Mouse (Mus musculus): ENCODE results near the gene Crebbp.
"Not testable (repeated sequence)": the region's sequence is repeated elsewhere in the genome, so short reads cannot be mapped to it uniquely, and the experiment has no call there.

Crebbp gene

DNA sequence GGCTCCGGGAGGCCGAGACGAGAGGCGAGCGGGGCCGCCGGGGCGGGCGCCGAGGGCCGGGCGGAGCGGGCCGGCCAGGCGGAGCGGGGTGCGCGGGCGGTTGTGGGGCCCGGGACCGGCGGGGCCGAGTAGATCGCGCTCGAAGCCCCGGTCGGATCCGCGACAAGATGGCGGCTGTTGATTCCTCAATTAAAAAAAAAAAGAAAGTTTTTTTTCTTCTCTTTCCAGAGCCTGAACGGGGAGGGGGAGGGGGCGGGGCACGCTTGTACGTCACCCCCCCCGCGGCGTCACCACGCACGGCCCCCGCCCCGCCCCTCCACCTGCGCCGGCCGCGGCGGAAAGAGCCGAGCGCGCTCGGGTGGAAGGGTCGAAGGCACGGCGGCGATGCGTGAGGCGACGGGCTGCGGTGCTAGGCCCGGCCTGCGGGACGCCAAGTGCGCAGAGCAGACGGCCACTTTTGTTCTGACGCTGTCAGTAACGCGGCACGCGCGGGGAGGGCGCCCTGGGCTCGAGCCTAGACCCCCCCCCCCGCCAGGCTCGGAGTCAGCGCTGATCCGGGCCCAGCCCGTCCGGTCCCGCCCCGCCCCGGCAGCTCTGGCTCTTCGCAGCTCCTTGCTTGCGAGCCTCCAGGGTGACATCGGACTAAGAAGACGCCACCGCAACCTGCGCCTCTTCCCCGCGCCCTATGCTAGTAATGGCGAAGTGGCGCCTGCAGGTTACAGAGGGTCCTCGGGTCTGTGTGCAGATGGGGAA, at the start of gene Crebbp:
Gene Crebbp (minus strand): TSS at position 199 of the 753 bp plus-strand sequence.
- peak; percentile 88 for DNase-seq (ENCODE audit: low read depth)

GRCm38 (mm10) chr16:4263486-4263885, 49.7 kb upstream of the Crebbp start:
- peak; percentile 8 for DNase-seq (ENCODE audit: low read depth)

DNA sequence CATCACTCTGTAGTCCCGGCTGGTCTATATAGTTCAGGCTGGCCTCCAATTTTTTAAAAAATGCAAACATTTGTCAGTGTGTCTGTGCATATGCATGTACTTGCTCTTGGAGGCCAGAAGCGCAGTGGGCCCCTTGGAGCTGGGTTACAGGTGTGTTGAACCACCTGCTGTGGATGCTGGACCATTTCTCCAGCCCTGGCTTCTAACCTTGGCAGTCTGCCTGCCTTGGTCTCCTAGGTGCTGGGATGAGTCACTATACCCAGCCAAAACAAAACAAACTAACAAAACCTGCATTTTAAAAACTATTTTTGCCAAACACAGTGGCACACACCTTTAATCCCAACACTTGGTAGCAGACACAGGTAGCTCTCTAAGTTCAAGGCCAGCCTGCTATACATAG, 43.7 kb upstream of the Crebbp start:
- DNase-seq (ENCODE audit: low read depth), result no peak

GRCm38 (mm10) chr16:4248791-4249190, 35.0 kb upstream of the Crebbp start:
- no peak for DNase-seq (ENCODE audit: low read depth)

- DNase-seq (ENCODE audit: low read depth), result not testable (repeated sequence)
Measured at GRCm38 (mm10) chr16:4245241-4245640, 31.4 kb upstream of the Crebbp start.

- peak; percentile 29 for DNase-seq (ENCODE audit: low read depth)
Measured at GRCm38 (mm10) chr16:4236131-4236530, 22.3 kb upstream of the Crebbp start.

DNA sequence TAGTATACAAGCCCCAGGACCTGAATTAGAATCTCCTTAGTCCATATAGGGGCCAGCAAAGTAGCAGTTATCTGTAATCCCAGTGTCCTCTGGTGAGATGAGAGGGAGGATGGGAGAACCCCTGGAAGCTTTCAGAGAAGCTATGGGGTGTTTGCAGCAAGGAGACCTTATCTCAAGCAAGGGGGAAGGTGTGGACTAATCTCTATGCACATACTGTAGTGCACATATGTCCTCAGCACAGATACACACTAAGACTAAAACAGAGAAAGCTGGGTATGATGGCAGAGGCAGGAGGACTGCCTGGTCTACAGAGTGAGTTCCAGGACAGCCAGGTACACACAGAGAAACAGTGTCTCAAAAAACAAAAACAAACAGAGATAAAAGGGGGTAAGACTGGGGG, 21.8 kb upstream of the Crebbp start:
- no peak for DNase-seq (ENCODE audit: low read depth)

DNA sequence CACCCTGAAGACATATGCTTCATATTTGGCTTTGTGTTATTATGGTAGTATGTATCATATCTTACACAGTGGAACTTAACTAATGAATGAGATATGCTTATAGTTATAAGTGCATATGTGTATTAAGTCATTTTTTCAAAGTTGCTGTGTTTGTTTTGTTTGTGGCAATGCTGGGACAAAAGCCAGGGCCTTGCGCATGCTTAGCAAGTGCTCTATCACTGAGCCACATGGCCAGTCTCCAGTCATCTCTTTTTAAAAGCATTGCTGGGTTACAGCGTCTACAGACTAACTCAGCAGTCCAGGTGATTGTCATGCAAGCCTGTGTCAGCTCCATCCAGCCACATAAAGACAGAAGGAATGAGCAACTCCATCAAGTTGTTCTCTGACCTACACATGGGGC, 12.0 kb upstream of the Crebbp start:
- no peak for DNase-seq (ENCODE audit: low read depth)

- DNase-seq (ENCODE audit: low read depth), result no peak
Measured at GRCm38 (mm10) chr16:4214631-4215240, 939 bp upstream of the Crebbp start.

DNA sequence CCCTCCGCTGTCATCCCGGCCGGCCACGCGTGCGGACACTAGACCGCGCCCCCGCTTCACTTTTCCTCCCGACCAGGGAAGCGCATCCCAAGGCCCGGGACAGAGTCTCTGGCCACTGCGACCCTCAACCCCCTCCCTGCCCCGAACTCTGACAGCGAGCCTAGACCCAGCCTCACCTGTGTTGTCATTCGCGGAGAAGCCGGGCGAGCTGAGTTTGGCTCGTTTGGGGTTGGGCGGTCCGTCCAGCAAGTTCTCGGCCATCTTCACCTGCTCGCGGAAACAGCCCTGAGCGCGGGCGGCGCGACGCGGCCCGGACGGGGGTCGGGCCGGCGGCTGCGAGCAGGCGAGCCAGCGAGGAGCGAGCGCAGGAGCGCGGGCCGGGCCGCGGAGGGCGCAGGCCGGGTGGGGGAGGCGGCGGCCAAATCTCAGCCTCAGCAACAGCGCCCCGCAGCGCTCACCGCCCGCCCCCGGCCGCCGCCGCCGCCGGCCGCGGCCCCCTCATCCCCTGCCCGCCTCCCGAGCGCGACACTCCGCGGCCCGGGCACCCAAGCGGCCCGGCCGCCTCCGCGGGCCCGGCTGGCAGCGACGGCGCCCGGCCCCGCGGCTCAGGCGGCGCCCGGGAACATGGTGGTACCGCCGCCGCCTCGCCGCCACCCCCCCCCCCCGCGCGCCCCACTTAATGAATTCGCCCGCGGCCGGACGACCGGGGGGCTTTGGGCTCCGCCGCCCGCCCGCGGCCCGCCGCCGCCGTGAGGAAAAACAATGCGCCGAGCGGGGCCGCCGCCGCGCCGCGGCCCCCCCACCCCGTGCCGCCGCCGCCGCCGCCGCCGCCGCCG, 616 bp downstream of the Crebbp start:
- DNase-seq (ENCODE audit: low read depth), result no peak

DNA sequence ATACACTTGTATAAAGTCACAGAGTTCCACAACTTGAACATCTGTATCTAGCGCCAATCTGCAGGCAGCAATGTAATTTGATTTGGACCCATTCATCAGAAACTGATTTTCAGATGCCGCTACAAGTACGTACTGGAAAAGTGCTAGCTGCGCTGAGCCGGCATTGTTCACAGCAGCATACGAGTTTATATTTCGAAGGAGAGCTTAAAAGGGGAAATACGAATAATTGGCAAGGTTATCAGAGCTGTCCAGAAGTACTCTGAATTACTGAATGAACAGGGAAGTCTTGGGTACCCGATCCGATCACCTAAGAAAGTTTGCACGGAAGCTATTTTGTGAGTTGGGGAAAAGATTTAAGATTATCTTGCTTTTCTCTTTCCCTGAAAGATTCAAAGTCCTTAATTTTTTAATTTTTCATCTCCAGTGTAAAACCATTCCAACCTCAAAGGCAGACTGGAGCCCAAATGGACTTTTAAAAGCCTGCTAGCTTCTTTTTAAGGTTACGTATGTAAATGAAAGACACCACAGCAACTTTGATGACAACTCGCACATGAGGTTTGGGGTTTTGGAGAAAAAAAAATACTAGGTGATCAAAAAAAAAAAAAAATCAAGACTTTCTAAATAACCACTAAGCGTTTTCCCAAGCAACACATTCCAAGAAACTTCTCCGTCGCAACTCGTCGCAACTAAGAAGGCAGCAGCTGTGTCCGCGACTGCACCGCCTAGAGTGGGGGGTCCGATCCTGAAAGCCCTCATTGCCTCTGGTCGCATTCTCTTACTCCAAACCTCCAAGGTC, 1.4 kb downstream of the Crebbp start:
- DNase-seq (ENCODE audit: low read depth), result peak; percentile 57

DNA sequence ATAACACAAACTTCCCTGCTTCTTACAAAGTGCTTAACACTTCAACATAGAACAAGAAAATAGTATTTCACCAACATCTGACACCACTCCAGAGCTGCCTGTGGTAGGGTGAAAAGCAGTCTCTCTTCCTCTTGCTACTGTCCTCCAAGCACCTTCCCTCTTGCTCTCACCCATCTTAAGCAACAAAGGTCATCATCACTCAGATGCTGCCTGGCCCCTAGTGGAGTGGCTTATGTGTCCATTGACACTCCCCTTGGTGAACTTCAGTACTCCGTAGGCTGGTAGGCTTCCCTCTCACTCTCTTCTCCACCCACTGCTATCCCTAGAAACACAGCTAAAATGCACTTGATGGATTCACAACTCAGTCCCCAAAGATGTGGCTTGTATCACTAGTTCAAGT, 3.5 kb downstream of the Crebbp start:
- peak; percentile 42 for DNase-seq (ENCODE audit: low read depth)

- DNase-seq (ENCODE audit: low read depth), result no peak
Measured at GRCm38 (mm10) chr16:4203592-4203991, 10.2 kb downstream of the Crebbp start.

- peak; percentile 72 for DNase-seq (ENCODE audit: low read depth)
Measured at GRCm38 (mm10) chr16:4199995-4200394, 13.8 kb downstream of the Crebbp start.

DNA sequence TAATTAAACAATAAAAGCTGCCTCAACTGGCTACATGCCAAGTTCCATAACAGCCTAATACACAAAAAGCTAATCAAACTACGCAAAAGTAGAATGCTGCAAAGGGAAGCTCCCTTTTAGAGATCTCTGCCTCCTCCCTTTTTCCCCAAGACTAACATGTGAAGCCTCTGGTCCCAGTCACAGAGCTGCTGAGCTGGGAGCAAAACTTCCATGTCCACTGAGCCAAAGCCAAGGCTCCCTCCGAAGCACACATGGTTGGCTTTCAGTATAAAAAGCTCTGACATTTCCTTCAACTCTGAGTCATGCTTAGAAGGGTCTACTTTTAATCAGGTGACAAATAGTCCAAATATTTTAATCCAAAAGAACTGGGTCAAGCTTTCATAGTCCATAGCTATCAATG, 14.2 kb downstream of the Crebbp start:
- DNase-seq (ENCODE audit: low read depth), result no peak

GRCm38 (mm10) chr16:4198004-4198403, 15.8 kb downstream of the Crebbp start:
- DNase-seq (ENCODE audit: low read depth), result no peak

DNA sequence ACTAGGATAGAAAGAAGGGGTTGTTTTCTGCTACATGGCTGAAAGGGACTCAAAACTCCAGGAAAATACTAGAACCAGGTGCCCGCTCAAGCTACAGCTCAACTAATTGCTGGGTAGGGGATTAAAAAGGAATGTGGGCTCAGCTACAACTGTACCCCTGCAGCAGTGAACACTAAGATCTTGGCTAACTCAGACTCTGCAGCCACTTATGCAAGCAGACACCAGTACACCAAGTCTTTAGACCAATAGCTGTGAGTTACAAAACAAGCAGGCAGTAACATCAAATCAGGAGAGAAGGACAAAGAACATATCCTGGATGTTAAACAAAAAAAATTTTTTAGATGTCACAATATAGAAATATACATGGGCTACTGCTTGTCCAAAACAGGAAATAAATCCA, 23.6 kb downstream of the Crebbp start:
- DNase-seq (ENCODE audit: low read depth), result no peak

- no peak for DNase-seq (ENCODE audit: low read depth)
Measured at GRCm38 (mm10) chr16:4175134-4175533, 38.7 kb downstream of the Crebbp start.

- no peak for DNase-seq (ENCODE audit: low read depth)
Measured at GRCm38 (mm10) chr16:4169530-4169929, 44.3 kb downstream of the Crebbp start.

DNA sequence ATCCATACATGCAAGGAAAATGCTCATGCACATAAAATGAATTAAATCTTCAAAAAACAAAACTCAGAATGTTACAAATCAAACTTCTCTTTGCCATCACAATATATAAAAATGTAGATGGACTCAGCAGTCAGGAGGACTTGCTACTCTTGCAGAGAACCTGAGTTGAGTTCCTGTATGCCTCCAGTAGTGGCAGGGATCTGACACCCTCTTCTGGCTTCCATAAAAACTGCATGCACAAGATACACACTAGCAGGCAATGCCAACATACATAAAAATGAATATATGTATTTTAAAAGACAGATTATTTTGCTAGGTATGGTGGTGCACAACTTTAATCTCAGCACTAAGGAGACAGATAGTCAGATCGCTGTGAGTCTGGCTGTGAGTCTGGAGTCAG, 45.3 kb downstream of the Crebbp start:
- DNase-seq (ENCODE audit: low read depth), result peak; percentile 57

DNA sequence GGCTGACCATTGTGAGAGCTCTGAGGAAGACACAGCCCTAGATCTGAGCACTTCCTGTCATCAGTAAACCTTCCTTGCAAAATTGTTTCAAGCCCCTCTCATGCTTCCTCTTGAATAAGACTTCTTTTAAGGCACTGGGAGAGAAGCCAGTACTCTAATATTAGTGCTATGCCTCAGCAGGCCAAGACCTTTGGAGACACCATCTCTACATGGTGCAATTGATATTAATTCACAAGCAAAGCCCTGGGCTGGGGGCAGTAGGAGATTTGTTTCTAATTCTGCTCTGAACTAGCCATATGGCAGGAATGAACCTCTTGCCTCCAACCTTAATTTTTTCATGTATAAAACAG, 52.9 kb downstream of the Crebbp start:
- no peak for DNase-seq (ENCODE audit: low read depth)

GRCm38 (mm10) chr16:4160246-4160897, 53.4 kb downstream of the Crebbp start:
- no peak for DNase-seq (ENCODE audit: low read depth)

Measured in 416B (cell line).